ENCODE assay signal across 16 mouse cellular contexts in the genomic region with DNA sequence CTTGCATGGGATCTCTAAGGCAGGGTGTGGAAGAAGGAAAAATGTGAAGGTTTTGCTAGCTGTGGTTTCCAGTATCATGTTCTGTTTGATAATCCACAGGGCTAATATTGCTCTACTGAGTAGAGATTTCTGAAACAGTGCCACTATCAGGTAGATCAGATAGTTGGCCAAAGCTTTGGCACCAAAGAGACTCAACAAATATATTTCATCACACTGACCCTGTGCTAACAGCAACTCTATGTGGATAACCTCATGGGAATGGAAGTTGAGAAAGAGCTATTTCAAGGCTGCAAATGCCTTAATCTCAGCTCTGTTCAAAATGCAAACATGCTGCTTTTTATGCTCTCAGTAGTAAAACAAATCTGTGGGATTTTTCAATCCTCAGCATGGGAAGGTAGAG.
A peak's percentile ranks its signal among the peaks of the same experiment; 100 is the strongest.
DNase-seq lines count a peak whose midpoint lies in the region; ATAC-seq lines count a peak whose summit lies in the region.
"Had no signal": no experiment of that assay in that cellular context is flagged by ENCODE, and none has a peak within 500 bp of the region (broad histone marks: within the 10 kb centered on the region; RNA-seq: fewer than 3 reads in every experiment).

No protein-coding gene starts in this region.

- no peak overlapping the region for H3K4me2 ChIP-seq in heart, embryonic 11.5 days
- H3K4me2 ChIP-seq in lung, embryonic 15.5 days = no peak overlapping the region
- H3K4me2 ChIP-seq in liver, embryonic 11.5 days = no peak overlapping the region
- H3K4me2 ChIP-seq in stomach, embryonic 16.5 days (ENCODE audit: low read depth, low read length) = no peak overlapping the region
- H3K4me2 ChIP-seq: kidney, embryonic 15.5 days; midbrain, embryonic 12.5 days had no signal

- no peaks in the 10 kb centered on the region for H3K36me3 ChIP-seq in heart, embryonic 11.5 days (ENCODE audit: control insufficient read depth, insufficient read depth, low read length)
- H3K36me3 ChIP-seq in lung, embryonic 15.5 days = no peaks in the 10 kb centered on the region
- H3K36me3 ChIP-seq in liver, embryonic 11.5 days (ENCODE audit: control insufficient read depth, insufficient read depth, low read length) = no peaks in the 10 kb centered on the region
- H3K36me3 ChIP-seq in stomach, embryonic 16.5 days (ENCODE audit: control insufficient read depth, insufficient read depth, low read length) = no peaks in the 10 kb centered on the region
- H3K36me3 ChIP-seq in hindbrain, embryonic 10.5 days = no peaks in the 10 kb centered on the region
- H3K36me3 ChIP-seq: kidney, embryonic 15.5 days; limb, embryonic 10.5 days; midbrain, embryonic 12.5 days had no signal

- H3K4me1 ChIP-seq in heart, embryonic 11.5 days (ENCODE audit: control insufficient read depth, insufficient read depth, low read length) = peaks cover 11% of the 10 kb centered on the region
- peaks cover 4% of the 10 kb centered on the region for H3K4me1 ChIP-seq in lung, embryonic 15.5 days
- no peaks in the 10 kb centered on the region; the same call in 1 of the 2 replicates for H3K4me1 ChIP-seq in liver, embryonic 11.5 days (replicated peaks; ENCODE audit: control insufficient read depth, insufficient read depth, low read length)
- H3K4me1 ChIP-seq in stomach, embryonic 16.5 days (ENCODE audit: control insufficient read depth, insufficient read depth, low read length) = no peaks in the 10 kb centered on the region
- no peaks in the 10 kb centered on the region for H3K4me1 ChIP-seq in hindbrain, embryonic 10.5 days (replicated peaks)
- H3K4me1 ChIP-seq: kidney, embryonic 15.5 days; midbrain, embryonic 12.5 days had no signal

- intact Hi-C loops in heart, postnatal 14 days (cut with DNase I) = no loop called here

- no peak overlapping the region for H3K9ac ChIP-seq in heart, embryonic 11.5 days (ENCODE audit: low read depth, low read length)
- H3K9ac ChIP-seq in lung, embryonic 15.5 days = no peak overlapping the region
- H3K9ac ChIP-seq in liver, embryonic 11.5 days (ENCODE audit: low read depth, low read length) = no peak overlapping the region
- no peak overlapping the region for H3K9ac ChIP-seq in stomach, embryonic 16.5 days (ENCODE audit: low read length)
- H3K9ac ChIP-seq: kidney, embryonic 15.5 days; midbrain, embryonic 12.5 days had no signal

- H3K27me3 ChIP-seq in heart, embryonic 11.5 days (ENCODE audit: control insufficient read depth, insufficient read depth, low read length) = no peaks in the 10 kb centered on the region
- H3K27me3 ChIP-seq in lung, embryonic 15.5 days = no peaks in the 10 kb centered on the region
- no peaks in the 10 kb centered on the region for H3K27me3 ChIP-seq in liver, embryonic 11.5 days (replicated peaks; ENCODE audit: control insufficient read depth, insufficient read depth, low read length)
- no peaks in the 10 kb centered on the region for H3K27me3 ChIP-seq in stomach, embryonic 16.5 days (ENCODE audit: control insufficient read depth, insufficient read depth, low read length)
- H3K27me3 ChIP-seq in hindbrain, embryonic 10.5 days (ENCODE audit: insufficient read depth, poor library complexity, severe bottlenecking) = no peaks in the 10 kb centered on the region
- H3K27me3 ChIP-seq: kidney, embryonic 15.5 days; midbrain, embryonic 12.5 days had no signal

- H3K27ac ChIP-seq in heart, embryonic 11.5 days (ENCODE audit: low read depth, low read length) = peak overlapping the region; percentile 83
- H3K27ac ChIP-seq in lung, embryonic 15.5 days = peak overlapping the region; percentile 8; the same call in 1 of the 2 replicates
- no peak overlapping the region for H3K27ac ChIP-seq in liver, embryonic 11.5 days (ENCODE audit: low read depth, low read length)
- no peak overlapping the region for H3K27ac ChIP-seq in stomach, embryonic 16.5 days (ENCODE audit: low read length)
- H3K27ac ChIP-seq in hindbrain, embryonic 10.5 days = no peak overlapping the region
- H3K27ac ChIP-seq: kidney, embryonic 15.5 days; limb, embryonic 10.5 days; macrophage; midbrain, embryonic 12.5 days had no signal

- no peak for DNase-seq in heart, postnatal 14 days
- DNase-seq in lung, postnatal 36 days = no peak
- no peak for DNase-seq in liver, embryonic 11.5 days (ENCODE audit: low spot score)
- DNase-seq in hindbrain, embryonic 10.5 days (ENCODE audit: low spot score) = no peak
- DNase-seq: cerebellum, postnatal 25 days; gastrocnemius, postnatal 10 days; heart, postnatal 36 days; spleen, adult 18-20 months had no signal

- H3K4me3 ChIP-seq in heart, embryonic 11.5 days (ENCODE audit: low read depth, low read length) = no peak overlapping the region
- H3K4me3 ChIP-seq in lung, embryonic 15.5 days = no peak overlapping the region
- H3K4me3 ChIP-seq in liver, embryonic 11.5 days (ENCODE audit: low read depth, low read length) = no peak overlapping the region
- no peak overlapping the region for H3K4me3 ChIP-seq in stomach, embryonic 16.5 days (replicated peaks; ENCODE audit: low read length)
- no peak overlapping the region for H3K4me3 ChIP-seq in hindbrain, embryonic 10.5 days
- H3K4me3 ChIP-seq: kidney, embryonic 15.5 days; limb, embryonic 10.5 days; midbrain, embryonic 12.5 days had no signal

- H3K9me3 ChIP-seq in heart, embryonic 11.5 days (replicated peaks; ENCODE audit: control insufficient read depth, low read length) = no peaks in the 10 kb centered on the region
- no peaks in the 10 kb centered on the region for H3K9me3 ChIP-seq in lung, embryonic 15.5 days
- no peaks in the 10 kb centered on the region for H3K9me3 ChIP-seq in liver, embryonic 11.5 days (ENCODE audit: control insufficient read depth, low read length)
- no peaks in the 10 kb centered on the region for H3K9me3 ChIP-seq in stomach, embryonic 16.5 days (replicated peaks; ENCODE audit: control insufficient read depth, low read length)
- H3K9me3 ChIP-seq in hindbrain, embryonic 10.5 days = no peaks in the 10 kb centered on the region
- H3K9me3 ChIP-seq: kidney, embryonic 15.5 days; limb, embryonic 10.5 days; midbrain, embryonic 12.5 days had no signal

- no peak for ATAC-seq in heart, embryonic 11.5 days (replicated peaks; ENCODE audit: insufficient number of reproducible peaks, low FRiP score, low TSS enrichment)
- no peak for ATAC-seq in lung, embryonic 15.5 days (ENCODE audit: borderline replicate concordance, extremely low read depth, low FRiP score, low TSS enrichment)
- ATAC-seq in liver, embryonic 11.5 days (replicated peaks; ENCODE audit: low FRiP score) = peak; percentile 39
- ATAC-seq in stomach, embryonic 16.5 days (ENCODE audit: insufficient read depth, low FRiP score) = peak; percentile 92
- ATAC-seq: inflammation-experienced regulatory T-cells, adult 6 months had no signal

Comparison
In these comparisons a context has a peak if more than half of its experiments do, and no peak if none do; other contexts are left out.
1. ATAC-seq: peak in liver, embryonic 11.5 days (single experiment) and stomach, embryonic 16.5 days (single experiment); none in heart, embryonic 11.5 days (single experiment) and lung, embryonic 15.5 days (single experiment).
2. H3K27ac ChIP-seq: peak in heart, embryonic 11.5 days (single experiment) and lung, embryonic 15.5 days (single experiment); none in liver, embryonic 11.5 days (single experiment), stomach, embryonic 16.5 days (single experiment) and hindbrain, embryonic 10.5 days (single experiment).